12 mouse cellular contexts compared by ENCODE assay signal in genomic region chr7:120746029-120746428, GRCm38 (mm10). TPM values are rescaled to one million over a fixed set of nuclear protein-coding genes. Genes with fewer than 3 reads are reported as not detected.
DNase-seq lines count a peak whose midpoint lies in the region; ATAC-seq lines count a peak whose summit lies in the region.
"Had no signal": no experiment of that assay in that cellular context is flagged by ENCODE, and none has a peak within 500 bp of the region (broad histone marks: within the 10 kb centered on the region; RNA-seq: fewer than 3 reads in every experiment).

No protein-coding gene starts in this region.

- H3K27me3 ChIP-seq in kidney, embryonic 16.5 days (ENCODE audit: insufficient read depth, low read length): no peaks in the 10 kb centered on the region
- H3K27me3 ChIP-seq in hindbrain, embryonic 16.5 days (replicated peaks; ENCODE audit: control insufficient read depth, insufficient read depth, low read length): no peaks in the 10 kb centered on the region

- ATAC-seq in kidney, embryonic 16.5 days (ENCODE audit: low FRiP score, low TSS enrichment): peak; percentile 44; the same call in 1 of the 2 replicates
- ATAC-seq in hindbrain, embryonic 16.5 days: no peak
- ATAC-seq: midbrain, embryonic 16.5 days had no signal

- peak; percentile 37 for DNase-seq in adrenal gland, postnatal 10 days
- DNase-seq in adrenal gland, postnatal 25 days: no peak
- no peak for DNase-seq in kidney, postnatal 10 days
- DNase-seq in testis, postnatal 14 days (ENCODE audit: low spot score): peak; percentile 74
- DNase-seq in testis, postnatal 10 days (ENCODE audit: low spot score): no peak
- peak; percentile 59 for DNase-seq in skeletal muscle tissue, adult 2 months (ENCODE audit: low read depth, low spot score)
- DNase-seq: cerebellum, postnatal 10 days; layer of hippocampus, adult 9-11 months; right cerebral cortex, adult 18-20 months had no signal

- H3K36me3 ChIP-seq in kidney, embryonic 16.5 days (ENCODE audit: insufficient read depth, low read length): no peaks in the 10 kb centered on the region
- H3K36me3 ChIP-seq in hindbrain, embryonic 16.5 days (ENCODE audit: control insufficient read depth, insufficient read depth, low read length): no peaks in the 10 kb centered on the region

- H3K9ac ChIP-seq in kidney, embryonic 16.5 days (replicated peaks; ENCODE audit: low read length): no peak overlapping the region
- no peak overlapping the region for H3K9ac ChIP-seq in hindbrain, embryonic 16.5 days (ENCODE audit: low read depth, low read length)

- no peaks in the 10 kb centered on the region for H3K4me1 ChIP-seq in kidney, embryonic 16.5 days (ENCODE audit: insufficient read depth, low read length)
- H3K4me1 ChIP-seq in hindbrain, embryonic 16.5 days (ENCODE audit: control insufficient read depth, insufficient read depth, low read depth, low read length): no peaks in the 10 kb centered on the region

- H3K4me3 ChIP-seq in kidney, embryonic 16.5 days (ENCODE audit: low read length): no peak overlapping the region
- no peak overlapping the region for H3K4me3 ChIP-seq in hindbrain, embryonic 16.5 days (ENCODE audit: low read length)

- WGBS in kidney, embryonic 16.5 days: 66% methylated on average over 3 of the region's 3 CpGs
- 73% methylated on average over 3 of the region's 3 CpGs for WGBS in hindbrain, embryonic 16.5 days

- H3K4me2 ChIP-seq in kidney, embryonic 16.5 days (replicated peaks; ENCODE audit: low read depth, low read length): no peak overlapping the region
- no peak overlapping the region for H3K4me2 ChIP-seq in hindbrain, embryonic 16.5 days (ENCODE audit: low read length)

- peak overlapping the region; percentile 3; the same call in 1 of the 2 replicates for H3K27ac ChIP-seq in kidney, embryonic 16.5 days (ENCODE audit: low read length)
- no peak overlapping the region for H3K27ac ChIP-seq in hindbrain, embryonic 16.5 days (ENCODE audit: low read depth, low read length)

- H3K9me3 ChIP-seq in kidney, embryonic 16.5 days (ENCODE audit: low read length): no peaks in the 10 kb centered on the region
- no peaks in the 10 kb centered on the region for H3K9me3 ChIP-seq in hindbrain, embryonic 16.5 days (ENCODE audit: control insufficient read depth, low read length)

RNA-seq across cellular contexts. Expression of gene Vwa3a, which starts 6.9 kb away (rescaled TPM):
- total RNA-seq in adrenal gland, postnatal 10 days (2021): 1 to 10 TPM; 2.2 to 3.1 TPM
- 2.4 and 2.9 TPM in 2 replicates for total RNA-seq in adrenal gland, postnatal 25 days (2021)
- polyA plus RNA-seq in kidney, embryonic 16.5 days (2015; fragmentation: Nextera tagmentation; extraction: Ambion mirVana): 0.11 and 0.19 TPM in 2 replicates
- 2.0 and 2.8 TPM in 2 replicates for polyA plus RNA-seq in hindbrain, embryonic 16.5 days (2015; fragmentation: Nextera tagmentation; extraction: Ambion mirVana)

Comparison
In these comparisons a context has a peak if more than half of its experiments do, and no peak if none do; other contexts are left out.
1. DNase-seq: peak in adrenal gland, postnatal 10 days (single experiment), testis, postnatal 14 days (single experiment) and skeletal muscle tissue, adult 2 months (single experiment); none in adrenal gland, postnatal 25 days (single experiment), kidney, postnatal 10 days (single experiment) and testis, postnatal 10 days (single experiment).